Mouse (Mus musculus) embryonic facial prominence, embryonic 11.5 days (tissue): Measurements from ENCODE around the gene Gm21974. TPM values are rescaled to one million over a fixed set of nuclear protein-coding genes. Genes with fewer than 3 reads are reported as not detected.
"Not testable (repeated sequence)": the region's sequence is repeated elsewhere in the genome, so short reads cannot be mapped to it uniquely, and the experiment has no call there.

ENCODE experiments used
- ATAC-seq: fragments of 200-750 bp; cut with Nextera tagmentation; replicated peaks from 2 replicates; pipeline ENCODE4 v1.8.0; 2017; ENCODE audit warnings: low read depth; ENCODE audit not compliant: insufficient number of reproducible peaks, low FRiP score, low TSS enrichment
- DNase-seq: peaks from one replicate; pipeline ENCODE4 v3.0.0-alpha.2; 2015; ENCODE audit warnings: low spot score
- H3K27ac ChIP-seq: fragments of 300-500 bp; sonication (generic); replicated peaks from 2 replicates; pipeline ENCODE4 v1.5.1; 2014; ENCODE audit warnings: mild to moderate bottlenecking, low read depth, low read length, control low read depth
- H3K27me3 ChIP-seq: fragments of 300-500 bp; sonication (generic); 2 replicates; pipeline ENCODE4 v1.6.1; 2014; ENCODE audit warnings: mild to moderate bottlenecking, low read length, moderate library complexity, mixed read lengths; ENCODE audit not compliant: control insufficient read depth, insufficient read depth
- H3K36me3 ChIP-seq: fragments of 300-500 bp; sonication (generic); replicated peaks from 2 replicates; pipeline ENCODE4 v1.6.1; 2014; ENCODE audit warnings: low read depth, mild to moderate bottlenecking, low read length, moderate library complexity, mixed read lengths; ENCODE audit not compliant: control insufficient read depth, insufficient read depth
- H3K4me1 ChIP-seq: fragments of 300-500 bp; sonication (generic); 2 replicates; pipeline ENCODE4 v1.6.1; 2014; ENCODE audit warnings: low read length, mixed read lengths; ENCODE audit not compliant: control insufficient read depth, insufficient read depth
- H3K4me2 ChIP-seq: fragments of 300-500 bp; sonication (generic); 2 replicates; pipeline ENCODE4 v1.6.1; 2014; ENCODE audit warnings: low read depth, mild to moderate bottlenecking, control low read depth, low read length, moderate library complexity
- H3K4me3 ChIP-seq: fragments of 300-500 bp; sonication (generic); 2 replicates; pipeline ENCODE4 v1.5.1; 2014; ENCODE audit warnings: low read depth, low read length, control low read depth
- H3K9ac ChIP-seq: fragments of 300-500 bp; sonication (generic); replicated peaks from 2 replicates; pipeline ENCODE4 v1.6.1; 2014; ENCODE audit warnings: mild to moderate bottlenecking, control low read depth, low read length
- H3K9me3 ChIP-seq: fragments of 300-500 bp; sonication (generic); replicated peaks from 2 replicates; pipeline ENCODE4 v1.6.1; 2016; ENCODE audit warnings: mild to moderate bottlenecking, low read length, inconsistent platforms, mixed read lengths; ENCODE audit not compliant: control insufficient read depth
- WGBS: fragments of 180-500 bp; shearing (Covaris S2); extraction: QIAGEN DNeasy Blood & Tissue Kit; methylation state at CpG from one replicate; pipeline ENCODE4 v1.1.7; 2014; 5-methylcytosine and 5-hydroxymethylcytosine counted together
- polyA plus RNA-seq: library from polyadenylated mRNA; unstranded; fragments of >200 nt; fragmentation: Nextera tagmentation; extraction: Ambion mirVana; gene quantifications from 2 replicates; pipeline ENCODE4 v1.2.1, GENCODE M21; 2014

Gm21974 gene
- not detected in 2 replicates for polyA plus RNA-seq

DNA sequence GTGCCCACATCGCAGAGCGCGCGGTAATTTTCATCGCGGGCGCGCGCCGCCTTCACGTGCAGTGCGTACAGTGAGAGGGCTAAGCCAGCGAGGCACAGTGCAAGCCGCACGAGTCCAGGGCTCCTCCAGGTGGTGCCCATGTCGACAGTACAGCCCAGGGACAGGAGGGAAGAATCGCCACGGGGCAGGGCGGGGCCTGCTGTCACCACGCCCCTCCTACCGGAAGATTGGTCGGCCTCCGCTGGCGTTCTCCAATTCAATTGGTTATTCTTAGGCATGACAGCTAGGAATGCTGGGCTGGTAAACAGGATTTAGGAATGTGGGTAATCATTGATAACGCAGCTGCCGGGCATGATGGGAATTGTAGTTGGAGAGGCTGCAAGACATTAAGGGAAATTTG lies at the start of gene Gm21974, which contains the start of gene Vkorc1:
Gene Gm21974, minus strand, starts transcription at position 13 of the 400 bp plus-strand sequence.
Gene Vkorc1, minus strand, starts transcription at position 176 of the 400 bp plus-strand sequence.
- ATAC-seq (peak; percentile 97), DNase-seq (peak; percentile 96)
- H3K9me3 ChIP-seq: no peaks in the 10 kb centered on the region
- H3K27ac ChIP-seq: peak within 1 kb of the TSS; percentile 22
- peak within 1 kb of the TSS; percentile 56 for H3K4me3 ChIP-seq
- peak within 1 kb of the TSS; percentile 65 for H3K9ac ChIP-seq
- H3K4me1 ChIP-seq: no peaks in the 10 kb centered on the region
- no peaks in the 10 kb centered on the region for H3K36me3 ChIP-seq
- no peaks in the 10 kb centered on the region for H3K27me3 ChIP-seq
- peak within 1 kb of the TSS; percentile 76 for H3K4me2 ChIP-seq
- WGBS: under 1% methylated on average over 26 of the region's 26 CpGs

DNA sequence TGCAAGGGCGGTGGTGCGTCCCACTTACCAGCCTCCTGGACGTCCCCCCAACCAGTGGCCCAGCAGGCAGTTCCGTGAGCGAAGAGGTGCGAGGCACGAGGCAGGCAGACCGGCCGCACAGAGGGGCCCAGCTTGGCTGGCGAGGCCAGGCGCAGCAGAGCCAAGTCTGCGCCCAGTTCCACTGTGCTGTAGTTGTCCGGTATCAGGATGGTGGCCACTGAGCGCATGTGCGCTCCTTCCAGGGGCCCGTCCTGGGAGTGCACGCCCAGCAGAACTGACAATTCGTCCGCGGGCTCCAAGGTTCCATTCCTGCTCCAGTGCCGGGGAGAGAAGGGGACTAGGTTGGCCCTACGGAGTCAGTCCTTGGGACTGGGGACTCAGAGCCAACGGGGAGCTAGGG lies 49.4 kb upstream of the Gm21974 start:
- Histone ChIP-seq H3K27me3 (peaks cover 16% of the 10 kb centered on the region), H3K36me3 (no peaks in the 10 kb centered on the region), H3K4me1 (no peaks in the 10 kb centered on the region), H3K4me2 (no peak overlapping the region), H3K4me3 (no peak overlapping the region), H3K9me3 (no peaks in the 10 kb centered on the region), H3K9ac (0 out of 2 replicates have a peak overlapping the region, but pooled peaks have one; percentile 1), H3K27ac (no peak overlapping the region)
- WGBS: 12% methylated on average over 23 of the region's 23 CpGs
- ATAC-seq (no peak), DNase-seq (no peak)

DNA sequence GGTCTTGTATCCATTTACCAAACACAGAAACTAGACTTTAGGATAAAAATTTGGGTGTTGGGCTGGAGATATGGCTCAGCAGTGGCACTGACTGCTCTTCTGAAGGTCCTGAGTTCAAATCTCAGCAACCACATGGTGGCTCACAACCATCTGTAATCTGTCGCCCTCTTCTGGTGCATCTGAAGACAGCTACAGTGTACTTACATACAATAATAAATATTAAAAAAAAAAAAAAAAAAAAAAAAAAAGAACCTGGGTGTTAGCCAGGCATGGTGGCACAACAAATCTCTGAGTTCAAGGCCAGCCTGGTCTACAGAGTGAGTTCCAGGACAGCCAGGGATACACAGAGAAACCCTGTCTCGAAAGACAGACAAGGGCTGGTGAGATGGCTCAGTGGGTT lies 46.8 kb upstream of the Gm21974 start:
- H3K9ac ChIP-seq, DNase-seq, H3K4me3 ChIP-seq, ATAC-seq, H3K27ac ChIP-seq, H3K4me1 ChIP-seq, H3K4me2 ChIP-seq, H3K36me3 ChIP-seq, H3K9me3 ChIP-seq: not testable (repeated sequence)
- 49% methylated on average over 2 of the region's 2 CpGs for WGBS
- H3K27me3 ChIP-seq: peaks cover 16% of the 10 kb centered on the region

DNA sequence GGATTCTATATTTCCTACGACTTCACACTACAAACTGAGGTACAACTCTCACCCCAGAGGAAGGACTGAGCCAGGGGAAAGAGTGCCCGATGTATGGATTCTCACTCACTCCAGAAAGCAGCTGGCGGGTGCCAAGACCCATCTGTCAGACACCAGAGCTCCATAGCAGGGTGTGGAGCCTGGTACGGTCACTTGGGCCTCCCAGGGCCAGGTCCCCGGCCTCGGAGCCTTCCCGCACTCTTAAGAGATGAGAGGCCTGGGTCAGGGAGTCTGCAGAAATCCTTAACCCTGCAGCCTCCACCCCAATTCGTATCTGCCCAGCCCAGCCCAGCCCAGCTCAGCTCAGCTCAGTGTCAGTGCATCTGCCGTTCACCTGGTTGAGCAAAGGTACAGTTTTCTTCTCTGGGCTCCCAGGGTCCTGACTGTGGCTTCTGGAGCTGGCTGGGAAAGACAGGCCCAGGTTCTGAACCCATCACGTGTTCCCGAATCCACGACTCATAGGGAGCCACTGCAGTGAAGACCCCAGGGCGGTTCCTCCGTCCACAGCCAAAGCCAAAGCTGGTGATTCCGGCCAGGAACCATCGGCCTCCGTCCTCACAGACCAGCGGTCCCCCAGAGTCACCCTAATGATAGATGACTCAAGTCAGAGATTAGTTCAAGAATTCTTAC lies 41.1 kb upstream of the Gm21974 start:
- WGBS: 59% methylated on average over 18 of the region's 18 CpGs
- H3K4me1 ChIP-seq: no peaks in the 10 kb centered on the region

DNA sequence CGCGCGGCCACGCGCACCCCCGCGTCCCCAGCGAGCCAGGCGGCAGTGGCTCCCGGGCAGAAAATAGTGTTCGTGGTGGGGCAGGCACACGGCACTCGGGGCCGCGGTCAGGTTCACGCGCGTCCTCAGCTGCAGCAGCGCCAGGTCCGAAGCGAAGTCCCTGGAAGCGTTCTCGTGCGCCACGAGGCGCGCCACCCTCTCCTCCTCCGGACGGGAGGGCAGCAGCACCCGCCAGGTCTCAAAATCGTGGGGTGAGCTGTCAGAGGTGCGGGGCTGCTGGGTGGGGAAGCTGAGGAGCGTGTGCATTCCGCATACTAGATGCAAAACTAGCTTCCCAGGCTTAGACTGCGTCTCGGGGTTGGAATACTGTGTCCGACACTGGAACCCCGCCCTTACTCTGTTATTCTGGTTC lies 40.5 kb upstream of the Gm21974 start:
- peak overlapping the region; percentile 71 for H3K4me3 ChIP-seq

More for the DNA sequence above, 41.1 kb upstream of the Gm21974 start:
- no peaks in the 10 kb centered on the region for H3K36me3 ChIP-seq
- H3K27me3 ChIP-seq: no peaks in the 10 kb centered on the region
- H3K9me3 ChIP-seq: no peaks in the 10 kb centered on the region
- peak overlapping the region; percentile 71 for H3K4me3 ChIP-seq
- H3K9ac ChIP-seq: peak overlapping the region; percentile 80
- H3K27ac ChIP-seq: no peak overlapping the region; the same call in 1 of the 2 replicates
- H3K4me2 ChIP-seq: peak overlapping the region; percentile 97
- ATAC-seq (no peak), DNase-seq (no peak)

DNA sequence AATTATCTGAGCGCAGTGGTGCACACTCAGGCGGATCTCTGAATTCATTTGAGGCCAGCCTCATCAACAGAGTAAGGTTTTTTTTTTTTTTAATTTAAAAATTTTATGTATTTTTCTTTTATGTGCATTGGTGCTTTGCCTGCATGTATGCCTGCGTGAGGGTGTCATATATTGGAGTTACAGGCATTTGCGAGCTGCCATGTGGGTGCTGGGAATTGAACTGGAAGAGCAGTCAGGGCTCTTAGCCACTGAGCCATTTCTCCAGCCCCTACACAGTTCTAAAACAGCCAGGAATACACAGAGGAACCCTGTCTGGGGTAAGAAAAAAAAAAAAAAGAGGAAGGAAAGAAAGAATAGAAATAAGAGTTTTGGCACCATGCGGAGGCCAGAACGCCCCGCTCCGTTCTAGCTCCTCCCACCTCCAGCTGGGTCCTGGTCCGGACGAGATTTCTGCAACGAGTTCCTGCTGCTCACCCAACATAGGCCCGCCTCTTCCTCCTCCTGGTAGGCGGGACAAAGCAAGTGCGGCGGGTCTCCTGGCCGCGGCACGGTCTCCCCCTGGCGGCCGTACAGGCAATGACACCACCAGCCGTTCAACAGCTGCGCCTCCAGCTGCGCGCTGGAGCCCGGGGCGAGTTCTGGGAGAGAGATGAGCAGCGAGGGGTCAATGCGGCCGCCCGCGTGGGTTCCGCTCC lies 39.9 kb upstream of the Gm21974 start:
- WGBS: 6% methylated on average over 32 of the region's 32 CpGs

More for the DNA sequence above, 40.5 kb upstream of the Gm21974 start:
- no peaks in the 10 kb centered on the region for H3K4me1 ChIP-seq
- H3K36me3 ChIP-seq: no peaks in the 10 kb centered on the region
- H3K4me2 ChIP-seq: peak overlapping the region; percentile 97
- peak overlapping the region; percentile 80 for H3K9ac ChIP-seq
- DNase-seq (peak; percentile 25), ATAC-seq (peak; percentile 32)
- peak overlapping the region; percentile 47; the same call in 1 of the 2 replicates for H3K27ac ChIP-seq
- H3K27me3 ChIP-seq: no peaks in the 10 kb centered on the region
- WGBS: under 1% methylated on average over 37 of the region's 38 CpGs
- no peaks in the 10 kb centered on the region for H3K9me3 ChIP-seq

DNA sequence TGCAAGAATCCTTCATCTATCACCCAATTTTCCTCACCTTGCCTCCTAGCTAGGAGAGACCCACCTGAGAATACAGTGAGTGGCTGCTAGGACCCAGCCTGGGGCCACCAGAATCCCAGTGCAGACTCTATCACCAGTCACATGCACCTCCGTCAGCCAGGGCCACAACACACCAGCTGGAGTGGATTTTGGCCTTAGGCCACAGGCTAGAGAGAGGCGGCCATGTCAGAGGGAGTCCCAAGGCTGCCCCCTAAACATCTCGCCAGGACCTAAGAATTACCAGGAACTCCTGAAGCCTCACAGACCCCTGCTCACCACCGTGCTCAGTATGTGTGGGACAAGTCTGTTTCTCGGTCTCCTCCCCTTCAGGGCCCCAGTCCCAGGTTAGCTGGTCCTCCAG lies 38.8 kb upstream of the Gm21974 start:
- Histone ChIP-seq H3K9ac (no peak overlapping the region), H3K9me3 (no peaks in the 10 kb centered on the region), H3K27ac (no peak overlapping the region), H3K36me3 (no peaks in the 10 kb centered on the region), H3K4me1 (no peaks in the 10 kb centered on the region; the same call in 1 of the 2 replicates), H3K4me3 (no peak overlapping the region), H3K27me3 (no peaks in the 10 kb centered on the region), H3K4me2 (no peak overlapping the region)
- WGBS: 84% methylated on average over 5 of the region's 5 CpGs
- no peak for ATAC-seq
- DNase-seq: no peak

More for the DNA sequence above, 39.9 kb upstream of the Gm21974 start:
- peak overlapping the region; percentile 47; the same call in 1 of the 2 replicates for H3K27ac ChIP-seq
- peak overlapping the region; percentile 97 for H3K4me2 ChIP-seq
- peak; percentile 96 for DNase-seq
- no peaks in the 10 kb centered on the region for H3K27me3 ChIP-seq
- H3K4me1 ChIP-seq: no peaks in the 10 kb centered on the region
- H3K9ac ChIP-seq: peak overlapping the region; percentile 80
- ATAC-seq: peak; percentile 85
- H3K9me3 ChIP-seq: no peaks in the 10 kb centered on the region
- no peaks in the 10 kb centered on the region for H3K36me3 ChIP-seq
- H3K4me3 ChIP-seq: peak overlapping the region; percentile 71
